Mouse (Mus musculus): ENCODE data around the gene Clgn.

- TF ChIP-seq CTCF (IDR thresholded peaks at IDR 0.05; ENCODE audit: borderline replicate concordance, extremely low read depth, insufficient read depth, insufficient read length), result no peak
- TF ChIP-seq POLR2A (IDR thresholded peaks at IDR 0.05; ENCODE audit: borderline replicate concordance, extremely low read depth, insufficient read depth, insufficient read length, poor library complexity, severe bottlenecking), result no peak
Measured at GRCm38 (mm10) chr8:83377231-83377630, 12.4 kb upstream of the Clgn start.

Data from brain, embryonic 14.5 days (tissue).